Mouse (Mus musculus) right cerebral cortex, adult 18-20 months (tissue): ENCODE data around the gene Cadps2.

Experiments used
- DNase-seq: peaks from one replicate; pipeline ENCODE4 v3.0.0; 2022; ENCODE audit warnings: mixed read lengths

Cadps2 gene

DNA sequence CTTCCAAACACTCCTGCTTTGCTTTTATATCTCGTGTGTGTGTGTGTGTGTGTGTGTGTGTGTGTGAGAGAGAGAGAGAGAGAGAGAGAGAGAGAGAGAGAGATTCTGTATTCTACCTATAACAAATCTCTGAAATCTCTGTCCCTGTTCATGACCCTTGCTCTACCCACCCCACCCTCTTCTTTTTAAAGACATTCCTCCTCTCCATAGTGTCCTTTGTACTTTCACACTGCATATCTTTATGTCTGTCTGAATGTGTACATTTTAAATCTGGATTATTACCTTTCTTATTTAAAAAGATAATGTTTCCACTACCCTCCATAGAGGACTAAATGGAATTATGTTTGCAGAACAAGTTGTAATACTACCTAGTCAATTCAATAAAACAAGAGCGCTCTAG lies 315.5 kb downstream of the Cadps2 start:
- DNase-seq: no peak

- DNase-seq: no peak
Measured at GRCm38 (mm10) chr6:23522556-23522955, 316.7 kb downstream of the Cadps2 start.

- no peak for DNase-seq
Measured at GRCm38 (mm10) chr6:23498611-23499010, 340.6 kb downstream of the Cadps2 start.

- peak; percentile 11 for DNase-seq
Measured at GRCm38 (mm10) chr6:23491804-23492203, 347.4 kb downstream of the Cadps2 start.

DNA sequence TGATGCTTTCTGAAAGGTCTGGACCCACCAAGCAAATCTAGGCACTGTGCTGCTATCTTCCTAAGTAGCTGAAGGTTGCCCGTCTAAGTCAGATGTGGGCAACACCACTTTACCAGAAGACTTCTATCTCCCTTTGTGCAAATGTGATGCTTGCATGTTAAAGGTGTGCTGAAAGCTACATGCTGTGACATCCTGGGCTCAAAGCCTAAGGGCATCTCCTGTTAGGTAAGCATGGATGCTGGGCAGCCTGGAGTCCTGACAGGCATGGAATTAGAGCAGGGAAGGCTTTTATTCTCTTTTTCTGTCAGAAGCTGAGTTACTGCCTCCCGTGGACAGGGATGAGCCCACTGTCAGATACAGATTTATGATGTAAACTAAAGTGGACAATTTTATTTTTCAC lies 348.8 kb downstream of the Cadps2 start:
- DNase-seq: no peak

DNA sequence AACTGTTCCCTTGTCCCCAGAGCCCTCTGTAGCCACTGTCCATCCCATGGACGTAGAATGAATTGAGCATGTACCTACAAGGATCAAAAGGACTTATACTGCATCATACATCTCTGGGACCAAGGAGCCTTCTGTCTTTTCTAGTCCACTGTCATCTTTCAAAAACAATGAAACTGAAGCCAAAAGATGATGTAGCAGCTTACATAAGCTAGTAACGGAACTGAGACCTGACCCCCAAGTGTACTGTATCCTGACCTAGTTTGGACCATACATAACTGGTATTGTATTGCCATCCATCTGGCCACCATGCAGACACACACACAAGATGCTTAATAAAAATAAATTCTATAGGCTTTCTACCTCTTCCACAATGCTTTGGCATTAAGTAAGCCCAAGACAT lies 350.2 kb downstream of the Cadps2 start:
- DNase-seq: no peak

- DNase-seq: peak; percentile 42
Measured at GRCm38 (mm10) chr6:23472686-23473085, 366.5 kb downstream of the Cadps2 start.

DNA sequence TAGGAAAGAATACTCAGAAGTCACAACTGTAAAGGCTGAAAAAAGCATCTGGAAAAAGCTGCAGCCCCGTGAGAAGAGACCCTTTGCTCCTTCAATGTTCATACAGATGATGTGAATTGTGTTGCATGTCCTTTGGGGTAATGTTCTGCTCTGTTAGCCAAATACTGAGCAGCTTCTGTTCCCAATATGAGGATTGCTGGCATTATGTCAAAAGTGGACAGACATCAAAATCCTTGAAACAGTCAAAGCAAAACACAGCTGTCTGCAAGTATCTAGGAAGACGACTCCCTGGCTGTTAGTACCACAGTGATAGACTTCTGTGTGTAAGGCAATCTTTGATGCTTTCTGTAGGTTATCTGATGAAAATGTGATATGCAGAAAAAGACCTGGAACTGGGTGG lies 367.4 kb downstream of the Cadps2 start:
- no peak for DNase-seq

- no peak for DNase-seq
Measured at GRCm38 (mm10) chr6:23467885-23468284, 371.3 kb downstream of the Cadps2 start.

DNA sequence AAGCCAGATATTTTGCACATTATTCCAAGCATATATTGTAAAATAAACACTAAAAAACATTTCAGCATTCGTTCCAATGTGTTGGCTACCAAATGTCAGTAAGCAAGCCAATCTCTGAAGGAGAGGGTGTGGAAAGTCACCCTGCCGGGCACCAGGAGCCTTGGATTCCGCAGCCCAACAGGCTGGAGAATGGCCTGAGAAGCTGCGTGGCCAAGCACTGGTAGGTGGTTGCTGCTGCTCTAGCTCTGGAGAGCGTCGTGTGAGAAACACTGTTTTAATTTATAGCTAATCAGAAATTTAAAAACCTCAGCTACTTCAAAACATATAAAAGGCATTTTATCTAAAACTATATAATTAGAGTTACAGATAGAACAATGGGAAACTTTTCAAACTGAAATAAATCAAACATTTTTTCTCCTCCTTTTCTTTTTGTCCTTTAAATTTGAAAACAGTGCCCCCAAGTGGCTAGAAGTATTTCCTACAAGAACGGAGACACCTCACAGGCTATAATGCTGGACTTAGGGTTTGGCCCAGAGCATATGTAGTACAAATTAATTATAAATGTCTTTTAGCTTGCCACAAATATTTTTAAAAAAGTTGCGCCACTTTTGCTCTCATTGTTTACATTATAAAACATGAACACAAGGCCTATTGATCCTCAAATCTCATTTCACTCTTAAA lies 376.5 kb downstream of the Cadps2 start:
- peak; percentile 4 for DNase-seq

DNA sequence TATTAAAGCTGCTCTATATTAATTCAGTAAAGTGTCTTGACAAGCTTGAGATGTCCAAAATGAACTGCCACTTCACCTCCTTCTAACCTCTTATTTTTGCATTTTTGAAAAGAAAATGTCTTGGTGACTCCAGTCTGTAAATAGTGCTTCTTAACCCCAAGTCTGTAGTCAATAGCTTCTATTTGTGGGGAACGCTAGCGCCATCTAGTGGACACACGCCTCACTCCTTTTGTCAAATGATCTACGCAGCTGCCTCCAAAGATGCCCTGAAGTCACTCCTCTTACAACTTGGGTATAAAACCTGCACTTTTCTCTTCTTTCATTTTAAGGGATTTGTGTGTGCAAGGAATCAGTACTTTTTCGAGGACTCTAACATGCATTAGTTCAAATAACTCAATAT lies 381.5 kb downstream of the Cadps2 start:
- peak; percentile 50 for DNase-seq

GRCm38 (mm10) chr6:23453907-23454306 lies 385.3 kb downstream of the Cadps2 start:
- DNase-seq: no peak

DNA sequence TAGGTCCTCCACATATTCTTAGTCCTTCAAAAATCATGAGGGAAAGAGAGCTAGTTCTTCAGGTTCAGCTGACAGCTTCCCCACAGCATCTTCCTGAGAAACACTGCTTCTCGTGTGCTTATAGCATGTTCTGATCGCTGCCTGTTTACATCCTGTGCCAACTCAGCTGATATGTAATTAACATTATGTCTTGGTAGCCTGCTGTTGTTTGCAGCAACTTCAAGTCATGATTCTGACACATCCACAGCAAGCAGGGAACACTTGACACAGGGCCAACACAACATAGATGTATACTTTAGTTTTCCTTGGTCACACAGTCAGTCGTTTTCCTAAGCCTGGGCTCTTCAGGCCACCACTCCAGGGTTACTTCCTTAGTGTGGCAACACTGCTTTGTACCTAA lies 399.3 kb downstream of the Cadps2 start:
- DNase-seq: no peak

- DNase-seq: no peak
Measured at GRCm38 (mm10) chr6:23410256-23411049, 428.8 kb downstream of the Cadps2 start.

- DNase-seq: no peak
Measured at GRCm38 (mm10) chr6:23394131-23394530, 445.1 kb downstream of the Cadps2 start.

DNA sequence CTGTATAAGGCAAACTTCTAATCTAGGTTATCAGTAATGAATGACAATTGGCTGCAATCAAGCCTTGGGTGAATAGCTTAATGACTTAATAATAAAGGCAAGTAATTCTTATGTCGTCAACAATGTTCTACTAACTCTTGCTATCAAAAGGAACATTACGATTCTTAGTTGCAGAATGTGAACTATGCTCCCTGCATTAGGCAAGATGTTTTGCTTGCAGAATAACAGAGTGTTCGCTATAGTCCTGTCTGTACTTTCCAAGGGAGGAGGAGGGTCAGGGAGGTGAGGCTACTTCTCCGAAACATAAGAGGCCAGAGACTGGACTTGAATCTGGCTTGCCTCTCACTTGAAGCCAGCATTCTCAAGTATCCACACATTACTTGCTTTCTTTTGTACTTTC lies 446.5 kb downstream of the Cadps2 start:
- no peak for DNase-seq

DNA sequence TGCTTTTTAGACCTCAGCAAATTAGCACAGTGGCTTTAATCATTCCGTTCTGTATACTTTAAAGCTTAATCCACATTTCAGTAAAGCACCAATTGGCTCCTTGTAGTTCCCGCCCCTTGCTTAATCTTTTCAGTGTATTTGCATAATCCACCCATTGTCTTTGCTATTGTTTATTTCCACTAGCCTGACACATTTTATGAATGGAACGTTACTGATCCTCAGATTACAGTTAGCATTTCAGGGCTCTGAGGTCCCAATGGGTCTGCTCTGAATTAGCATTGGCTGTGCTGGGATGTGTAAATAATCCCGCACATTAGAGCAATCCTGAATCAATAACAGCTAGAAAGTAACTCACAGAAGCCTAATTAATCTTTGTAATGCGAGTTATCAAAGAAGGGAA lies 452.5 kb downstream of the Cadps2 start:
- no peak for DNase-seq

DNA sequence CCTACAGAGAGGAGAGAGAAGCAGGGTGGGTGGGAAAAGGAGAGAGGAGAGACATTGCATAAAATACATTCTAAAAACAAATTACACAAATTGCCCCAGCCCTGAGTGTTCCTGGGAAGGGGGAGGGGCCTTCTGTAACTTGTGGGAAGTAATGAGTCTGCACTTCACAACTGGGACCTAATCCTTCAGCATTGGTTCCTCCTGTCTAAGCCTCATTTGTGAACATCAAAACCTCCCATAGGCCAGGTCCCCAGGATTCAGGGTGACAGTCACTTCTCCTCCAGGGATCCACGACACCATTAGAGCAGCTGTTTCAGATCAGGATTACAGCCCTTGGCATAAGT lies 456.2 kb downstream of the Cadps2 start:
- DNase-seq: no peak

DNA sequence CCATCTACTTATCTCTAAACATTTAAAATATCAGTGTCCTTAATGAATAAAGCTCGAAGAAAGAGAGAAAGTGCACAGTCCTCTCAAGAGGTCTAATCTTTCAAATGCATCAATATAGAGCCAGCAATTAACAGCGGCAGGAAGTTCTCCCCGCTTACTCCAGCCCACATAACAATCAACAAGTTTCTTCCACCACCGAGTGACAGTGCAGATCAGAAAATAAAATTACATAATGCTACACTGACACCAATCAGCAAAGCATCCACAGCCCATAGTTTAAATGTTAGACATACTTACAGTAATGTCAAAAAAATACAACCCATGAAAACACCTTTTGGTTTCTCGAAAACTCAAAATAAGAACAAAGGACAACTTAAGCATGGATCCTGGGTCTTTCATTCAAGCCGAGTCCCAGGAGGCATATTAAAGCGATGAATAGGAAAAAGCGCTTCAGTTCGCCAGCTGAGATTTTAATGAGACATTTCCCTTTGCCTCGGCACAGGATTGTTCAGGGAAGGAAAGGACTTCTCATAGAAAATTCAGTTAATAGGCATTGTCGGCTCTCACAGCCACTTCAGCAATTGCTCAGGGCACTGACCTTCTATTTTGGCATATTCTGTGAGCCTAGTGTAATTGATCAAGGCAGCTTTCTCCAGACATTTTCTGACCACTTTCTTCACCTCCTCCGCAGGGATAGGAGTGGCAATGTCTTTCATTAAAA lies 456.8 kb downstream of the Cadps2 start:
- no peak for DNase-seq

DNA sequence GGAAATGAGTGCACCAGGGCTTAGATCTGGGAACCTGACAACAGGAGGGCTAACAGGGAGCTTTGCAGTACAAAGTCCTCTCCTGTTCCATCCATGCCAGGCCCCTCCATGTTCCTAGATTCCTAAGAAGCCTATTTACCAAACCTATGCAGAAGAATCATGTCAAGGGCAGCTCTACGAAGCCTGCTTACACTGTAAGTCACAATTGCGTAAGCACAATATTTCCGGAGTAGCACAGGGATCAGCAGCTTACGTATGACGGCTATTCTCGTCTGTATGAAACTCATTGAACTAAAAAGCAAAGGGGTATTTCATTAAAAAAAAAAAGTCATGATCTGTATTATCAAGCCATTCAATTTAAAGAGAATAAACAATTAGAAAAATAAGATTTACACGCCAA lies 462.9 kb downstream of the Cadps2 start:
- DNase-seq: no peak

DNA sequence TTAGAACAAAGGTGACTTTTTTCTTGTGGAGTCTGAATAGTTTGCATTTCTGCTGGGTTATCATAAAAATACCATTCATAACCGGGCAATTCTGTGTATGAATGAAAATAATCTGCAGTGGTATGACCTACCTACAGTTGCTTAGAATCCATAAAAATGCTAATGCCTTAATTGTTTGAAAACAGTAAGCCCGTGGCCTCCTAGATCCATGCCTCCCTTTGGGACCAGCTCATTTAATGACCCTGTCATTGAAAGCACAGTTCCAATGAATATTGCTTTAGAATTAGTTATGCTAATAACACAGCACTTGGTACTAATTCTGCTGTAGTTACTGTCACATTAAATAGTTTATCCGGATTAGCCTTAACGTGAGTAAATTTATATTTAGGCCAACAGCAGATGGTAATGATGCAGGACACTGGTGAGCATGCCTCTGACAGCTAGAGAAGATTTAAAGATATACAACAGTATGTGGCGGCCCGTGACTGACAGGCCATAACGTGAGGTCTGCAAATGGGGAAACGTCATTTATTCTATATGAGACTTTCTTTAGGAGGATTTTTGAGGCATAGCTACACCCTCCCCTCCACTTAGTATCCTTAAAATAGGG lies 477.3 kb downstream of the Cadps2 start:
- no peak for DNase-seq

- DNase-seq: no peak
Measured at GRCm38 (mm10) chr6:23360596-23360995, 478.6 kb downstream of the Cadps2 start.

DNA sequence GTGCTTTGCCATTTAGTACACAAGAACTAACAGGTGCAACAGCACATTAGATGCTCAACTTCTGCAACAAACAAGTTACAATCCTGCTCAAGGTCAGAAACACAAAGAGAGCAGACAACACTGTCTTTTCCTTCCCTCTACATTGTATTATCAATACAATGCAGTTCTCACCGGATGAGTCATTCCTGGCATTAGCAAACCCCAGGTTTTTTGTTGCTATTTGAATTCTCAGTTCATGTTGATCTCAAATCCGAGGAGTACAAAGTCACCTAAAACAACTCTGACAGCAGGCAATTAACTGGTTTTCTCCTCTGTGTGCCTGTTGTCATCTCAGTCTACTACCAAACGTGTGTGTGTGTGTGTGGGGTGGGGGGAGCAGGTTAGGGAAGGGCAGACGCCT lies 483.1 kb downstream of the Cadps2 start:
- DNase-seq: no peak

DNA sequence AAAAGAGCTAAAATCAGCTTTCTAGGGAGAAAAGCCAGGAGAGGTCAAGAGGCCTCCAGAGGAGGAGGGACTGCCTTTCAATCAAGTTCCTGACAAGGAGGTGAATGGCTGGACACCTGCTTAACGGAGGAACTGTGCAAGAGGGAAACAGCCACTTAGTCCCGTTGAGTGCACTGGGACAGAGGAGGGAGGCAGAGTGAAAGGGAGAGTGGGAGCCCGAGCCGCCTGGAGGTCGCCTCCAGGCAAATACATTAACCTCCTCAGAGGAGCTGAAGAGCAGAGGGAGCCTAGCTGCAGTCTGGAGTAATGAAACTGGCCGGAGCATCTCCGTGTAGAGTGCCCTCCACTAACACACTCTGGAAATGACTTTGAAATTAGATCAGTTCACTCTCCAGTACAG lies 485.7 kb downstream of the Cadps2 start:
- DNase-seq: no peak
